10 mouse cellular contexts compared by ENCODE assay signal in the genomic region with DNA sequence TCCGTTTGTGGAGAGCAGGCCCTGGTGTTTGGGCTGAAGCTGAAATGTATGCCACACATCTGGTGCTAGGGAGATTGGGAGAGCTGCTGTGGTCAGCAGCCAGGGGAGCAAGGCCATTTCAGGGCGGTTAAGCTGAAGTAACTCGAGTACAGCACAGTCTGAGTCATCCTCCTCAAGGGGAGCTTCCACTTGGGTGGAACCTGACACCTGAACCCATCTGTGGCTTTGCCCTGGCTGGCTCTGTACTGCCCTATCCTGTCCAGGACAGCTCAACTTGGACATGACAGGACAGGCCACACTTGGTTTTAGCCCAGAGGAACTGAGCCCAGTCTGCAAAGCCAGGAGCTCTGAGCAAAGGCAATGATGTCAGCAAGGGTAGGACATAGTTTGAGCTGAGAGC.
A peak's percentile ranks its signal among the peaks of the same experiment; 100 is the strongest.
DNase-seq lines count a peak whose midpoint lies in the region; ATAC-seq and TF ChIP-seq lines count a peak whose summit lies in the region.
"Had no signal": no experiment of that assay in that cellular context is flagged by ENCODE, and none has a peak within 500 bp of the region (broad histone marks: within the 10 kb centered on the region; RNA-seq: fewer than 3 reads in every experiment).

No protein-coding gene starts in this region.

- intact Hi-C loops in heart, postnatal 25 days (cut with DNase I): no loop called here

- H3K36me3 ChIP-seq in heart, embryonic 10.5 days: no peaks in the 10 kb centered on the region

- H3K4me1 ChIP-seq in heart, embryonic 10.5 days: peaks cover 10% of the 10 kb centered on the region

- peak; percentile 97 for ATAC-seq in Patski
- no peak for ATAC-seq in erythroblast, adult 5-6 weeks (replicated peaks; ENCODE audit: low FRiP score, poor library complexity, severe bottlenecking)
- ATAC-seq: forebrain, embryonic 14.5 days had no signal

- peak; percentile 49 to 74 for DNase-seq in heart, adult 18-20 months
- DNase-seq in heart, embryonic 10.5 days (ENCODE audit: low spot score): no peak
- DNase-seq in Patski (ENCODE audit: low read depth, low spot score): peak; percentile 63
- DNase-seq in gastrocnemius, adult 8-10 months (ENCODE audit: low spot score in 2 of 2): peak; percentile 84 to 90
- DNase-seq in heart, postnatal 25 days (ENCODE audit: low spot score): peak; percentile 48
- DNase-seq in ovary, postnatal 36 days (ENCODE audit: low spot score): no peak
- DNase-seq in adrenal gland, adult (ENCODE audit: inconsistent age in 2 of 2, low spot score in 1 of 2): no peak
- DNase-seq: adrenal gland, adult 8-10 months had no signal

- no peak for TF ChIP-seq CTCF in Patski (IDR thresholded peaks at IDR 0.05)

- H3K9me3 ChIP-seq in heart, embryonic 10.5 days: no peaks in the 10 kb centered on the region

- no peaks in the 10 kb centered on the region for H3K27me3 ChIP-seq in heart, embryonic 10.5 days (ENCODE audit: insufficient read depth, poor library complexity, severe bottlenecking)
- H3K27me3 ChIP-seq in Patski: no peaks in the 10 kb centered on the region

- H3K4me3 ChIP-seq in heart, embryonic 10.5 days: no peak overlapping the region

- WGBS in heart, embryonic 10.5 days: 20% methylated on average over 3 of the region's 3 CpGs

- POLR2A ChIA-PET in Patski (lab: Charles Lee): no interaction called here

- H3K27ac ChIP-seq in heart, embryonic 10.5 days: no peak overlapping the region

- CTCF ChIA-PET in Patski (lab: Charles Lee): no interaction called here

- in situ Hi-C loops in Patski (cut with MboI; ENCODE audit: low pct_unique_long_range_greater_than_20kb): no loop called here

Comparison
In these comparisons a context has a peak if more than half of its experiments do, and no peak if none do; other contexts are left out.
1. DNase-seq: peak in heart, adult 18-20 months (2 of 2), Patski (single experiment), gastrocnemius, adult 8-10 months (2 of 2) and heart, postnatal 25 days (single experiment); none in heart, embryonic 10.5 days (single experiment), ovary, postnatal 36 days (single experiment) and adrenal gland, adult (0 of 2).